Comparison of ENCODE assay signal across 8 mouse cellular contexts in the genomic region with DNA sequence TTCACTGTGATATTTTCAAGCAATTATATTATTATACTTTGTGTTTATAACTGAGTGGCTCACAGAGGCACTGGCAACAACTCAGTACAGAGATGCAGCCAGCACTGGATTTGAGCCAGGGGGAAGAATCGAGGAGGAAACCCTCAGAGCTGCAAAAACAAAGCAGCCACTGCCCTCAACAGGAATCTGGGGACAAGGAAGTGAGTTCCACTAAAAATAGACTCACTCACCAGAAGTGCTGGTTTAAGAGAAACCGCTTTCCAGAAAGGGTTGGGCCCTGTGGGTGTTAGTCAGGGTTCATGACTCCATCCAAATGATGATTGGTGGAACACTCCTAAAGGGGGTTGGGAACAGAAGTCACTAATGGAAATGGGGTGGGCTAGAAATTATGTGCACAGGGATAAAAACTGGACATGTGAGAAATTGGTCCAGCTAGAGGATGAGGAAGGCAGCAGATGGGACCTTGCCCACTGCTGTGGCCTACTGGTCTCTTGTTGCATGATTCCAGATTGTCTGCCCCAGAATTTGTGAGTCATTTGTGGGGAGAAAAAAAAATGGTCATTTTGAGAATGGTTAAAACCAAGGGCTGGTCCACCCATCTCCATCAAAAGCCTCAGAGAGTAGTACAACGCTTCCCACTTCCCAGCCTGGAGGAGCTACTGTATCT. TPM values are rescaled to one million over a fixed set of nuclear protein-coding genes. Genes with fewer than 3 reads are reported as not detected.
DNase-seq lines count a peak whose midpoint lies in the region; ATAC-seq and TF ChIP-seq lines count a peak whose summit lies in the region.

No protein-coding gene starts in this region.

- no peak overlapping the region for H3K4me3 ChIP-seq in gastrocnemius, adult 2 months
- H3K4me3 ChIP-seq in intestine, postnatal 0 days (ENCODE audit: low read depth, low read length), result no peak overlapping the region
- no peak overlapping the region for H3K4me3 ChIP-seq in lung, adult 2 months (replicated peaks; ENCODE audit: extremely low read depth, low read depth, low read length)
- H3K4me3 ChIP-seq in forebrain, embryonic 12.5 days (replicated peaks), result no peak overlapping the region
- no peak overlapping the region for H3K4me3 ChIP-seq in forebrain, embryonic 10.5 days

- no peaks in the 10 kb centered on the region for H3K9me3 ChIP-seq in intestine, postnatal 0 days (ENCODE audit: control insufficient read depth)
- no peaks in the 10 kb centered on the region for H3K9me3 ChIP-seq in forebrain, embryonic 12.5 days
- H3K9me3 ChIP-seq in forebrain, embryonic 10.5 days, result no peaks in the 10 kb centered on the region

- no peak for ATAC-seq in intestine, postnatal 0 days
- no peak for ATAC-seq in forebrain, embryonic 12.5 days (ENCODE audit: low FRiP score)

- H3K27ac ChIP-seq in gastrocnemius, adult 2 months, result peak overlapping the region; percentile 85
- H3K27ac ChIP-seq in intestine, postnatal 0 days (ENCODE audit: low read depth, low read length), result no peak overlapping the region
- no peak overlapping the region for H3K27ac ChIP-seq in forebrain, embryonic 12.5 days
- no peak overlapping the region for H3K27ac ChIP-seq in forebrain, embryonic 10.5 days

- TF ChIP-seq CTCF in gastrocnemius, adult 2 months (IDR thresholded peaks at IDR 0.05), result peak; percentile 21; the same call in 1 of the 2 replicates
- peak; percentile 28; the same call in 1 of the 2 replicates for TF ChIP-seq CTCF in intestine, postnatal 0 days (IDR thresholded peaks at IDR 0.05; ENCODE audit: low read depth)
- peak; percentile 15; the same call in 1 of the 2 replicates for TF ChIP-seq CTCF in lung, adult 2 months (IDR thresholded peaks at IDR 0.05; ENCODE audit: insufficient read depth, low read length)

- H3K4me2 ChIP-seq in intestine, postnatal 0 days (replicated peaks; ENCODE audit: low read depth), result no peak overlapping the region
- H3K4me2 ChIP-seq in forebrain, embryonic 12.5 days, result no peak overlapping the region

- no peaks in the 10 kb centered on the region for H3K4me1 ChIP-seq in intestine, postnatal 0 days (replicated peaks; ENCODE audit: control insufficient read depth, insufficient read depth, low read length)
- peaks cover 15% of the 10 kb centered on the region for H3K4me1 ChIP-seq in lung, adult 2 months (ENCODE audit: control insufficient read depth, insufficient read depth, low read length)
- no peaks in the 10 kb centered on the region for H3K4me1 ChIP-seq in forebrain, embryonic 12.5 days
- H3K4me1 ChIP-seq in forebrain, embryonic 10.5 days, result no peaks in the 10 kb centered on the region

- intact Hi-C loops in gastrocnemius, adult 2 months (cut with DNase I), result no loop called here

- H3K36me3 ChIP-seq in intestine, postnatal 0 days (ENCODE audit: control insufficient read depth, insufficient read depth), result no peaks in the 10 kb centered on the region
- H3K36me3 ChIP-seq in forebrain, embryonic 12.5 days (replicated peaks), result no peaks in the 10 kb centered on the region
- H3K36me3 ChIP-seq in forebrain, embryonic 10.5 days (replicated peaks), result no peaks in the 10 kb centered on the region

- TF ChIP-seq POLR2A in lung, adult 2 months (IDR thresholded peaks at IDR 0.05; ENCODE audit: borderline replicate concordance, extremely low read depth, low read depth, low read length), result no peak

- peak; percentile 76 for DNase-seq in urinary bladder, postnatal 14 days (ENCODE audit: low spot score)
- no peak for DNase-seq in urinary bladder, postnatal 10 days (ENCODE audit: low spot score)
- DNase-seq in gastrocnemius, adult 2 months, result peak; percentile 84
- peak; percentile 66 for DNase-seq in lung, adult 2 months
- no peak for DNase-seq in forebrain, embryonic 10.5 days (ENCODE audit: extremely low spot score, low spot score)
- DNase-seq in cerebellum, postnatal 4 days (ENCODE audit: low spot score in 2 of 2), result no peak

- no peaks in the 10 kb centered on the region for H3K27me3 ChIP-seq in intestine, postnatal 0 days (replicated peaks; ENCODE audit: control insufficient read depth, insufficient read depth, low read length)
- no peaks in the 10 kb centered on the region for H3K27me3 ChIP-seq in forebrain, embryonic 12.5 days
- no peaks in the 10 kb centered on the region for H3K27me3 ChIP-seq in forebrain, embryonic 10.5 days (ENCODE audit: poor library complexity, severe bottlenecking)

- no peak overlapping the region for H3K9ac ChIP-seq in intestine, postnatal 0 days (ENCODE audit: low read depth, low read length)
- no peak overlapping the region for H3K9ac ChIP-seq in forebrain, embryonic 12.5 days

- 49% methylated on average over 3 of the region's 3 CpGs for WGBS in intestine, postnatal 0 days
- 20% methylated on average over 3 of the region's 3 CpGs for WGBS in lung, adult 2 months
- 84% methylated on average over 3 of the region's 3 CpGs for WGBS in forebrain, embryonic 12.5 days
- 80% methylated on average over 3 of the region's 3 CpGs for WGBS in forebrain, embryonic 10.5 days

RNA-seq across cellular contexts. Expression of a gene that starts 20.5 kb away (rescaled TPM):
- 10 to 100 TPM; 54.9 to 72.1 TPM for total RNA-seq in gastrocnemius, adult 2 months (2021)
- polyA plus RNA-seq in intestine, postnatal 0 days (2015; fragmentation: Nextera tagmentation; extraction: Ambion mirVana), result 42.9 and 51.1 TPM in 2 replicates
- 141 and 150 TPM in 2 replicates for polyA plus RNA-seq in lung, adult 2 months (2012; rRNA removed)
- 0.33 and 0.42 TPM in 2 replicates for polyA plus RNA-seq in forebrain, embryonic 12.5 days (2016; fragmentation: Nextera tagmentation; extraction: Ambion mirVana)
- polyA plus RNA-seq in forebrain, embryonic 10.5 days (2016; fragmentation: Nextera tagmentation; extraction: Ambion mirVana), result 0.15 and 0.18 TPM in 2 replicates

Comparison
In these comparisons a context has a peak if more than half of its experiments do, and no peak if none do; other contexts are left out.
1. DNase-seq: peak in urinary bladder, postnatal 14 days (single experiment), gastrocnemius, adult 2 months (single experiment) and lung, adult 2 months (single experiment); none in urinary bladder, postnatal 10 days (single experiment), forebrain, embryonic 10.5 days (single experiment) and cerebellum, postnatal 4 days (0 of 2).
2. RNA of a gene that starts 20.5 kb away (polyA plus RNA-seq): 141 to 150 TPM in lung, adult 2 months and 42.9 to 51.1 TPM in intestine, postnatal 0 days; 0.33 to 0.42 TPM in forebrain, embryonic 12.5 days and 0.15 to 0.18 TPM in forebrain, embryonic 10.5 days; every median in the first group is over 10 times any median in the second.
3. Peak in every context shown above with its lines, with median percentiles within 50 percentile points of each other: CTCF ChIP-seq.